Mouse (Mus musculus): ENCODE measurements around the gene Ptk7. TPM values are rescaled to one million over a fixed set of nuclear protein-coding genes. Genes with fewer than 3 reads are reported as not detected.

Ptk7 gene
- total RNA-seq, 2 experiments from 2014 or later, result 9.1 to 9.2 TPM

GRCm38 (mm10) chr17:46645561-46646321 is 16.4 kb upstream of the Ptk7 start, which contains the start of the genes Klc4 and Mrpl2:
Gene Klc4 (minus strand): TSS chr17:46646022.
Gene Mrpl2 (plus strand): TSS chr17:46646229.
- peak; percentile 97 to 100 for DNase-seq
- intact Hi-C loops (cut with DNase I), result no loop called here

GRCm38 (mm10) chr17:46644916-46645475 is 15.7 kb upstream of the Ptk7 start:
- intact Hi-C loops (cut with DNase I), result no loop called here

GRCm38 (mm10) chr17:46644152-46644805 is 15.0 kb upstream of the Ptk7 start:
- intact Hi-C loops (cut with DNase I), result no loop called here
- DNase-seq, result no peak

More at GRCm38 (mm10) chr17:46644916-46645475, 15.7 kb upstream of the Ptk7 start:
- DNase-seq, result peak; percentile 69 to 71

GRCm38 (mm10) chr17:46642060-46642459 is 12.8 kb upstream of the Ptk7 start:
- intact Hi-C loops (cut with DNase I), result no loop called here
- no peak for DNase-seq

DNA sequence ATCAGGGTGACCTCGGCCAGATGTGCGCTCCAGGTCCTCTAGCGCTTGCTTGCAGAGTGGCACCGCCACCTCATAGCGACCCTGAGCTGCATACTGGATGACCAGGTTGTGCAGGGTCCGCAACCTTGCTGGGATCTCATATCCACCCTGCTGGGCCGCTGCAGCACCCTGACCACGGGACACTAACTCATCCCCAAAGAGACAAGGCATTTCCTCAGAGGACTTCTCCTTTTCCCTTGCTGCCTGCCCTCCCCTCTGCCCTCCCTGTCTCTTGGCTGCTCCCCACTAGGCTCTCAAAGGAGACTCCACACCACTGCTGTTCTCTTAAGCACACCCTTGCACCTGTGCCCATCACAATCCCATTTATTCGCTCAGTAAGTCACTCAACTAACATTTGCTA is 10.6 kb upstream of the Ptk7 start:
- DNase-seq, result no peak
- intact Hi-C loops (cut with DNase I), result loop anchor here (5.0 kb wide), 1 partner anchor 38 kb away; no protein-coding TSS in a partner anchor

DNA sequence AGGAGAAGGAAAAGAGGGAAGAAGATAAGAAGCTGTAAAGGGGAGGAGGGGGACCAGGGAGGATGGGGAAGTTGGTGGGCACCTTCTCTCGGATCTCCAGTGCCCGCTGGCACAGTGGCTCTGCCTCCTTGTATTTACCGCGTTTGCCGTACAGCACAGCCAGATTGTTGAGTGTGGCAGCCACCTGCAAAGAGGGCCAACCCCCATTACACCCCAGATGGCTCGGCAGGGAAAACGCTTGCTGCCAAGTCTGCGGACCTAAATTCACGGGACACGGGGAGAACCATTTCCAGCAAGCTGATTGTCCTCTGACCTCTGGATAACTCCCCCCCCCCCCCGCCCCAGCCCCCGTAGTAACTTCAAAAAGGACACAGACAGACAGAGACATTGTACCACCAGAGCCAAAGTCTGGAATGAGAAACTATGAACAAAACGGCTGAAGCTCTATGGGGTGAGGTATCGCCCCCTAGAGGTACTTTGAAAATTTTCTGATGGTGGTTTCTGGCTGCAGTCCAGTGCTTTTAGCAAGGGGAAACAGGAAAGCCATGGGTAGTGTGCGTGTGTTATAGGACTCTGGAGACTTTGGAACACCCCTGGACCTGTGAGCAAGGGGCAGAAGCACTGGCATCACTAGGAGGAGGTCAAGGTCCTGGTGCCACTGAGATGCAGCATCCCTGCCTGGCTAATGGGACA is 7.7 kb upstream of the Ptk7 start:
- DNase-seq, result peak; percentile 65 to 84

DNA sequence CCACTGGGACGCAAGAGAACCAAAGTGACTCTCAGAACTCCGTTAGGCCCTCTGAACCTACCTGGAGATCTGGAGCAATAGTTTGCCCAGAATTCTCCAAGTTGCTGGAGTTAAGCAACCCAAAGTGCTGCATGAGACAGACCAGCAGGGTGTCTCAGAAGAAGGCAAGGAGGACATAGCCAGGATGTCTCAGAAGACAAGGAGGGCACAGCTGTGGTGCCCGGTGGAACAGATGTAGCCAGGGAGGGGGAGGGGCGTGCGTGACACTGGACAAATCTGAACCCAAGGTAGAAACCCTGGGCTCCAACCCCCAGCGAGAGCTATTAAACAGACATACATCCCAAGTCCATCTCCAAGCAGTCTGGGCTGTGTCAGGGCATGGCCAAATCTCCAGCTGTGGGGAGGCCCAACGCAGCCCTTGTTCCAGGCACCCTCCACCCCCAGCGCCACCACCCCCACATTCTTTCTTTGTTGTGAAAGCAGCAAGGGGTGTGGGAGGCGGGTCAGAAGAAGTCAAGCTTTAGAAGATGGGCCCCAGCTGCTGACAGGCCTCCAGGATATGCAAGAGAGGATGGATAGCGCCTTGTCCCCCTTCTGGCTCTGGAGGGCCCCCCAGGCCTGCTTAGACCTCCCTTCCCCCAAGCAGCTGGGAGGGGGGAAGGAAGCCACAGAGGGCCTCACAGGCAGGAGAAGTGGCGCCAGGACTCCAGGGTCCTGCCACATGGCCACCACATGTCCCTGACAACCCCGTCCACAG is 559 bp upstream of the Ptk7 start:
- intact Hi-C loops (cut with DNase I), result no loop called here
- DNase-seq, result peak; percentile 66 to 70

More for the DNA sequence above, 7.7 kb upstream of the Ptk7 start:
- intact Hi-C loops (cut with DNase I), result loop anchor here (2.0 to 5.0 kb wide), 2 partner anchors 35 to 112 kb away; no protein-coding TSS in a partner anchor

DNA sequence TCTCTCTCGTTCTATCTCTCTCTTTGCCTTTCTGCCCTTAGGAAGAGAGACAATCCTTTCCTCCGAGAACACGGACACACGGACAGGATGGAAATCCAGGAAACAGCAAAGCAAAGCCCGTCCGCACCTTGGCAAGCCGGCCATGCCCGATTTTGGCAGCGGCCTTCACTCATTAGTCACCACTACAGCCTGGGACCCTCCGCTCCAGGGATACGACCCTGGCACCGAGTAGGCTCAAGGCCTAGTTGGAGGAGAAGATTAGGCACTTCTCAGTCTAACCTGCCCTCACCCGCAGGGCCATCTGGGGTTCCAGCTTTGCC is 873 bp downstream of the Ptk7 start:
- DNase-seq, result peak in 1 of 2 experiments; percentile 31
- intact Hi-C loops (cut with DNase I), result no loop called here

DNA sequence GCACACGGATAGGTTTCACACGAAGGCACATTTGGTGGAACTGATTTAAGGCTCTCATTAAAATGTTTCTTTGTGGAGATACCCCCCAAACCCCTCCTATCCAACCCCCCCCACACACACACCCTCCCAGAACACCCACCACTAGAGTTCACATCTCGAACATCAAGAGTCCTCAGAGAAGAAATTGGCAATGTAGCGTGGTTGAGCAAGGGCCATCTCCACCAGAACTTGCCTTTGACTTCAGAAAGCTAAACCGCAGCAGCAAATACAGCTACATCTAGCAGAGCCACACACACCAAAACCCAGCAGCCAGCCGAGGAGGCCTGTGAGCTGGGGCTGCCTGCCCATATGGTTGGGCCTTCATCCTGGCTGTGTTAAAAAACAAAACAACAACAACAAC is 1.9 kb downstream of the Ptk7 start:
- DNase-seq, result no peak
- intact Hi-C loops (cut with DNase I), result no loop called here

DNA sequence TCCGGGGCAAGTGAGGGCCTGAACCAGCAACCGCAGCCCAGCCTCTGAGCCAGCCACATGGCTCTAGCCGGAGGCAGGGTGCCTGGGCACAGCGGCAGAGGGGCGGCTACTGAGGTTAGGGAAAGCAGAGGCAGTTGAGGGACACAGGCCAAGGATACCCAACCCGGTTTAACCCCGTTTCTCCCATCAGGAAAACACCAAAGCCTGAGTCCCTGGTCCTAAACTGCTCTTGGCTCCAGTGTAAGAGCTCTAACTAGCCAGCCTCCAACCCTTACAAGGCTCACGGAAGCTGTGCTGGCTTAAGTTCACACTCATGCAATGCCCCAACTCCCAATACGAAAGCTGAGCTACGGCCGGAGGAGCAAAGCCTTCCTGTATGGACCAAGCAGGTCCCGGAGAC is 4.7 kb downstream of the Ptk7 start:
- intact Hi-C loops (cut with DNase I), result no loop called here

GRCm38 (mm10) chr17:46623819-46624557 is 5.3 kb downstream of the Ptk7 start:
- peak in 1 of 2 experiments; percentile 33 for DNase-seq
- intact Hi-C loops (cut with DNase I), result no loop called here

More for the DNA sequence above, 4.7 kb downstream of the Ptk7 start:
- DNase-seq, result no peak

DNA sequence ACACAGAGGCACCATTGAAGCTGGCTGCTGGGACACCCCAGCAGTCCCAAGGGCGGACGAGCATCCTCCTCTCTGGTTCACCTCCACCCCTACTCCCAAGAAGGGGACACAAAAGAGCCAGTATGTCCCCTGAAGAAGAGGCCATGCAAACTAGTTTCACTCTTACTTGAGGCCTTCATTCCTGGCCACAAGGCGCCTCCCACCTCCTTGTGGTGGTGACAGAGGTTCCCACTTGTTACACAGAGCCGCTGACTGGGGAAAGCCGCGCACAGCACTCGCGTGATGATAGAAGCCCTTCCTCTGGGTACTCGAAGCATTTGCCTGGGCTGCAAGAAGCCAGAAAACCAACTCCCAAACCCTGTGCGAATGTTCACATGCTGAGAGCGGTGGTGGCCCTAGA is 7.0 kb downstream of the Ptk7 start:
- no peak for DNase-seq
- intact Hi-C loops (cut with DNase I), result no loop called here

GRCm38 (mm10) chr17:46621324-46621723 is 8.0 kb downstream of the Ptk7 start:
- DNase-seq, result peak; percentile 64 to 73
- intact Hi-C loops (cut with DNase I), result loop anchor here (1.0 kb wide), 1 partner anchor 8 kb away; no protein-coding TSS in a partner anchor

GRCm38 (mm10) chr17:46619683-46620357 is 9.5 kb downstream of the Ptk7 start:
- intact Hi-C loops (cut with DNase I), result no loop called here
- no peak for DNase-seq

- intact Hi-C loops (cut with DNase I), result no loop called here
- DNase-seq, result no peak
Measured at GRCm38 (mm10) chr17:46618769-46619682, 10.3 kb downstream of the Ptk7 start.

DNA sequence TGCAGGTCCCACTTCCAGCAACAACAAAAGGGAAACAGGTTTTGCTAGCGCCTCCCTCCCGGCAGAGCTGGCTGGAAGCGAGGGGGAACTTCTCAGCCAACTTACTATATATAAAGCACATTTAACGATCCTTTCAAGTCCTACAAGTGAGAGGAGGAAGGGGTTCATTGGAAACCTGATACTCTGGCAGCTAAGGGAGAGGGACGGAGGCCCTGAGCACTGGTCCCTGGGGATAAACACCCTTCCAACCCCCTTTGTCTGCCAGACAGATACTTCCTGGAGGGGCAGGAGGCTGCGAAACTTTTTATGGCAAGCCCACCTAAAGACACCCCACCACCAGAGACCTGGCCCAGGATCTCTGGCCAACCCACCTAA is 10.9 kb downstream of the Ptk7 start:
- intact Hi-C loops (cut with DNase I), result no loop called here
- no peak for DNase-seq

DNA sequence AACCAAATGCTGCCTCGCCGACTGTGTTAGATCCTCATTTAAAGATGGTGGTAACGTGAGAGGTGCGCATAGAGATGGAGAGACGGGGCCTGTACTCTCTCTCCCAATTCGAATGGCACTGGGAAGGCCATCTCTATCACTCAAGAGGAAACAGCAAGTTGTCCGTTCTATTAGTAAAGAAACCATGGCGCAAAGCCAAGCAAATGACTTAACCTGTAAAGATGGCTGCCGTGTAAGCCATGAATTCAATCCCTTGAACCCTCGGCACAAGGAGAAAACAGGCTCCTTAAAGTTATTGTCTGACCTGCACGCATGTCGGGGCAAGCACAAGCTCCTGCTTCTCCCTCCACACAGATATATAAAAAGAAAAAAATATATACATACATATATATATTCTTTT is 11.5 kb downstream of the Ptk7 start:
- no peak for DNase-seq
- intact Hi-C loops (cut with DNase I), result no loop called here

DNA sequence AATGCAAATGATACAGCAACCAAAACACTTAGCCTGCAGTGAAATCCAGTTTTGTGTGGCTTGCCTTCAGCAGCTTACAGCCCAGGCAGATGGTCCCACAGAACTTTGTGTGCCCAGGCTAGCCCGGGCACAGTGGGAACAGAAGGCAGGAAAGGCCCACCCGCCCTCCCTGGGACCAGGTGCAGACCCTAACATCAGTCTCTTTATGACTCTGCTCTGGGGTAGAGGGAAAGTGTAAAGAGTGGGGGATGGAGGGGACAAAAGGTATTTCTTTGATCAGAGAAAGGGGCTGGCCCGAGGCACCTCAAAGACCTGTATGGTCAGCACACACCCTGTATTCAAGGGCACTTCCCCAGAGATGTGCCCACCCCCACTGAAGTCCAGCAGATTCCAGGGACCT is 16.1 kb downstream of the Ptk7 start:
- no peak for DNase-seq
- intact Hi-C loops (cut with DNase I), result loop anchor here (1.0 kb wide), 1 partner anchor 8 kb away; no protein-coding TSS in a partner anchor
